Mouse (Mus musculus) activated CD4-positive, CD25-positive, alpha-beta regulatory T cell, adult 9 weeks (primary cell): ENCODE measurements around the gene Thnsl2. TPM values are rescaled to one million over a fixed set of nuclear protein-coding genes. Genes with fewer than 3 reads are reported as not detected.

Experiments
- polyA plus RNA-seq: library from polyadenylated mRNA; unstranded; fragments of 100-300 nt; shearing (Covaris generic); gene quantifications from one replicate; pipeline ENCODE4 v1.2.1, GENCODE M21; 2017

Thnsl2 gene
- 3.8 TPM for polyA plus RNA-seq

GRCm38 (mm10) chr6:71143894-71144455, at the start of gene Thnsl2:
Gene Thnsl2, minus strand, starts transcription at chr6:71144439.

Other genes with a start within 250 kb of the Thnsl2 start
- not detected for gene Tex37, start 225.5 kb downstream of the Thnsl2 start, polyA plus RNA-seq
- not detected for gene Foxi3, start 187.9 kb downstream of the Thnsl2 start, polyA plus RNA-seq
- gene Fabp1, start 55.4 kb upstream of the Thnsl2 start, polyA plus RNA-seq, result not detected
- gene Krcc1, start 127.2 kb upstream of the Thnsl2 start, polyA plus RNA-seq, result 108 TPM
- not detected for gene Smyd1, start 177.8 kb upstream of the Thnsl2 start, polyA plus RNA-seq
- 26.6 TPM for gene Cd8b1, start 178.3 kb upstream of the Thnsl2 start, polyA plus RNA-seq
- gene Cd8a, start 229.0 kb upstream of the Thnsl2 start, polyA plus RNA-seq, result 3.1 TPM